Mouse (Mus musculus): ENCODE measurements around the gene Abhd2.

The Abhd2 gene

GRCm38 (mm10) chr7:79272789-79273718, at the start of gene Abhd2:
TSS of gene Abhd2 (plus strand) at chr7:79273199.
- peak; percentile 99 for DNase-seq (ENCODE audit: low read depth)

- DNase-seq (ENCODE audit: low read depth), result no peak
Measured at GRCm38 (mm10) chr7:79225477-79225876, 47.5 kb upstream of the Abhd2 start.

- DNase-seq (ENCODE audit: low read depth), result no peak
Measured at GRCm38 (mm10) chr7:79226172-79226571, 46.8 kb upstream of the Abhd2 start.

- no peak for DNase-seq (ENCODE audit: low read depth)
Measured at GRCm38 (mm10) chr7:79226834-79227486, 46.0 kb upstream of the Abhd2 start.

GRCm38 (mm10) chr7:79228471-79228870, 44.5 kb upstream of the Abhd2 start:
- peak; percentile 75 for DNase-seq (ENCODE audit: low read depth)

GRCm38 (mm10) chr7:79231577-79231976, 41.4 kb upstream of the Abhd2 start:
- DNase-seq (ENCODE audit: low read depth), result no peak

- no peak for DNase-seq (ENCODE audit: low read depth)
Measured at GRCm38 (mm10) chr7:79232048-79232447, 41.0 kb upstream of the Abhd2 start.

- DNase-seq (ENCODE audit: low read depth), result peak; percentile 55
Measured at GRCm38 (mm10) chr7:79238741-79239140, 34.3 kb upstream of the Abhd2 start.

- DNase-seq (ENCODE audit: low read depth), result no peak
Measured at GRCm38 (mm10) chr7:79241931-79242625, 30.9 kb upstream of the Abhd2 start.

- DNase-seq (ENCODE audit: low read depth), result no peak
Measured at GRCm38 (mm10) chr7:79243236-79243635, 29.8 kb upstream of the Abhd2 start.

GRCm38 (mm10) chr7:79246039-79246670, 26.8 kb upstream of the Abhd2 start:
- peak; percentile 56 for DNase-seq (ENCODE audit: low read depth)

GRCm38 (mm10) chr7:79247408-79247807, 25.6 kb upstream of the Abhd2 start:
- no peak for DNase-seq (ENCODE audit: low read depth)

GRCm38 (mm10) chr7:79247881-79248389, 25.1 kb upstream of the Abhd2 start:
- DNase-seq (ENCODE audit: low read depth), result no peak

- DNase-seq (ENCODE audit: low read depth), result peak; percentile 44
Measured at GRCm38 (mm10) chr7:79249581-79249980, 23.4 kb upstream of the Abhd2 start.

GRCm38 (mm10) chr7:79254248-79254888, 18.6 kb upstream of the Abhd2 start:
- no peak for DNase-seq (ENCODE audit: low read depth)

- DNase-seq (ENCODE audit: low read depth), result no peak
Measured at GRCm38 (mm10) chr7:79255350-79255749, 17.6 kb upstream of the Abhd2 start.

- DNase-seq (ENCODE audit: low read depth), result no peak
Measured at GRCm38 (mm10) chr7:79255752-79256151, 17.2 kb upstream of the Abhd2 start.

- no peak for DNase-seq (ENCODE audit: low read depth)
Measured at GRCm38 (mm10) chr7:79256716-79257115, 16.3 kb upstream of the Abhd2 start.

GRCm38 (mm10) chr7:79258981-79259542, 13.9 kb upstream of the Abhd2 start:
- DNase-seq (ENCODE audit: low read depth), result no peak

- no peak for DNase-seq (ENCODE audit: low read depth)
Measured at GRCm38 (mm10) chr7:79262478-79262877, 10.5 kb upstream of the Abhd2 start.

- no peak for DNase-seq (ENCODE audit: low read depth)
Measured at GRCm38 (mm10) chr7:79263776-79264175, 9.2 kb upstream of the Abhd2 start.
